ENCODE assay signal across 8 mouse cellular contexts in genomic region chr17:10500795-10501432, GRCm38 (mm10).
DNase-seq lines count a peak whose midpoint lies in the region; ATAC-seq lines count a peak whose summit lies in the region.

No protein-coding gene starts in this region.

- ATAC-seq in megakaryocyte, adult 5-6 weeks (ENCODE audit: poor library complexity, severe bottlenecking) = peak; percentile 52; the same call in 1 of the 2 replicates

- intact Hi-C loops in heart, postnatal 14 days (cut with DNase I) = no loop called here

- DNase-seq in kidney, adult 11 months = peak; percentile 24
- no peak for DNase-seq in kidney, postnatal 4 days
- DNase-seq in ZHBTc4 (ENCODE audit: low read depth, low spot score) = peak; percentile 92
- DNase-seq in heart, postnatal 14 days = peak; percentile 22 to 61
- no peak for DNase-seq in thymus, postnatal 0 days (ENCODE audit: low spot score)
- no peak for DNase-seq in right cerebral cortex, postnatal 4 days
- DNase-seq in spleen, postnatal 10 days (ENCODE audit: low spot score in 2 of 2) = no peak

Comparison
In these comparisons a context has a peak if more than half of its experiments do, and no peak if none do; other contexts are left out.
1. DNase-seq: peak in kidney, adult 11 months (single experiment), ZHBTc4 (single experiment) and heart, postnatal 14 days (2 of 2); none in kidney, postnatal 4 days (0 of 2), thymus, postnatal 0 days (single experiment), right cerebral cortex, postnatal 4 days (single experiment) and spleen, postnatal 10 days (0 of 2).